24 mouse cellular contexts compared by ENCODE assay signal in the genomic region with DNA sequence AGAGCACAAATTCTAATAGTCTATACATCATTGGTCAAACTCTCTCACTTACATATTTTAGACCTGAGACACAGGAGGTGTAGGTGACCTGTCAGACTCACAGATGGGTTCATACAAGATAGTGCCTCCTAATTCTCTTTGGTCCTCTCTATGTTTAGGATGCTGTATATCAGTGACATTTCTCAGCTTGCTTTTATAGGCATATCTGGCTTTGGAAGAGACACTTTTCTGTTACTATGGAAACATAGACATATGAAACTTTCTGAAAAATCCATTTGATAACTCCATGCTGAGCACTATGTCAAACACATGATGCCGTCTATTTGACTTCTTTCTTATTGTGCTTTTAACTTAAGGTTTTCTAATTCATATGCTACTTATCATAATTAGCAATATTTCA. TPM values are rescaled to one million over a fixed set of nuclear protein-coding genes. Genes with fewer than 3 reads are reported as not detected.
DNase-seq lines count a peak whose midpoint lies in the region; ATAC-seq and TF ChIP-seq lines count a peak whose summit lies in the region.
"Had no signal": no experiment of that assay in that cellular context is flagged by ENCODE, and none has a peak within 500 bp of the region (broad histone marks: within the 10 kb centered on the region; RNA-seq: fewer than 3 reads in every experiment).

No protein-coding gene starts in this region.

- no peak overlapping the region for H3K4me2 ChIP-seq in forebrain, postnatal 0 days (ENCODE audit: low read depth)
- H3K4me2 ChIP-seq in forebrain, embryonic 11.5 days (ENCODE audit: low read depth, low read length, severe bottlenecking), result no peak overlapping the region
- no peak overlapping the region for H3K4me2 ChIP-seq in midbrain, embryonic 16.5 days (ENCODE audit: low read length)
- H3K4me2 ChIP-seq in midbrain, postnatal 0 days (ENCODE audit: low read depth, low read length, poor library complexity, severe bottlenecking), result no peak overlapping the region

- TF ChIP-seq CTCF in forebrain, postnatal 0 days (IDR thresholded peaks at IDR 0.05; ENCODE audit: low read depth), result no peak
- TF ChIP-seq CTCF in midbrain, postnatal 0 days (IDR thresholded peaks at IDR 0.05), result no peak

- no peaks in the 10 kb centered on the region for H3K36me3 ChIP-seq in forebrain, postnatal 0 days (ENCODE audit: insufficient read depth)
- no peaks in the 10 kb centered on the region for H3K36me3 ChIP-seq in forebrain, embryonic 11.5 days (ENCODE audit: control insufficient read depth, insufficient read depth, low read length)
- no peaks in the 10 kb centered on the region for H3K36me3 ChIP-seq in midbrain, embryonic 16.5 days (ENCODE audit: control insufficient read depth, insufficient read depth, low read length)
- H3K36me3 ChIP-seq in midbrain, postnatal 0 days (ENCODE audit: insufficient read depth, low read length), result no peaks in the 10 kb centered on the region
- H3K36me3 ChIP-seq: G1E had no signal

- H3K27me3 ChIP-seq in forebrain, postnatal 0 days (ENCODE audit: insufficient read depth, low read length), result no peaks in the 10 kb centered on the region
- H3K27me3 ChIP-seq in forebrain, embryonic 11.5 days (ENCODE audit: control insufficient read depth, insufficient read depth, low read length), result no peaks in the 10 kb centered on the region
- H3K27me3 ChIP-seq in midbrain, embryonic 16.5 days (ENCODE audit: control insufficient read depth, insufficient read depth, low read depth, low read length), result no peaks in the 10 kb centered on the region
- no peaks in the 10 kb centered on the region for H3K27me3 ChIP-seq in midbrain, postnatal 0 days (ENCODE audit: insufficient read depth, low read length)
- H3K27me3 ChIP-seq: CH12.LX had no signal

- peak; percentile 16 for DNase-seq in forebrain, postnatal 0 days
- DNase-seq in forebrain, embryonic 11.5 days (ENCODE audit: low spot score), result no peak
- DNase-seq in midbrain, postnatal 0 days (ENCODE audit: low spot score), result no peak
- DNase-seq: adrenal gland, adult 2 months; adrenal gland, adult 8-10 months; adrenal gland, postnatal 10 days; adrenal gland, postnatal 14 days; adrenal gland, postnatal 25 days; adrenal gland, postnatal 36 days; B cell, adult 2 months; cerebellum, adult 11 months; cerebellum, adult 11-12 months; cerebellum, adult 18-20 months had no signal

- peak; percentile 77 for ATAC-seq in forebrain, postnatal 0 days
- no peak for ATAC-seq in forebrain, embryonic 11.5 days (replicated peaks; ENCODE audit: low FRiP score)
- peak; percentile 76; the same call in 1 of the 2 replicates for ATAC-seq in midbrain, embryonic 16.5 days
- no peak for ATAC-seq in midbrain, postnatal 0 days (ENCODE audit: low FRiP score)
- ATAC-seq: activated CD4-positive, CD25-positive, alpha-beta regulatory T cell, adult 4 months; CD4-positive, CD25-positive, alpha-beta regulatory T cell, adult 4 months; Patski had no signal

- no peak overlapping the region for H3K27ac ChIP-seq in forebrain, postnatal 0 days (ENCODE audit: low read depth, low read length)
- no peak overlapping the region for H3K27ac ChIP-seq in forebrain, embryonic 11.5 days (ENCODE audit: low read depth, low read length)
- H3K27ac ChIP-seq in midbrain, embryonic 16.5 days (ENCODE audit: low read length), result no peak overlapping the region
- H3K27ac ChIP-seq in midbrain, postnatal 0 days (ENCODE audit: low read depth, low read length), result no peak overlapping the region

- no peak overlapping the region for H3K9ac ChIP-seq in forebrain, postnatal 0 days
- no peak overlapping the region for H3K9ac ChIP-seq in forebrain, embryonic 11.5 days (ENCODE audit: low read length)
- no peak overlapping the region for H3K9ac ChIP-seq in midbrain, embryonic 16.5 days (ENCODE audit: low read depth, low read length)
- H3K9ac ChIP-seq in midbrain, postnatal 0 days (replicated peaks; ENCODE audit: low read length, poor library complexity, severe bottlenecking), result no peak overlapping the region

- no peaks in the 10 kb centered on the region for H3K4me1 ChIP-seq in forebrain, postnatal 0 days (ENCODE audit: insufficient read depth)
- no peaks in the 10 kb centered on the region for H3K4me1 ChIP-seq in forebrain, embryonic 11.5 days (replicated peaks; ENCODE audit: control insufficient read depth, insufficient read depth, low read length)
- H3K4me1 ChIP-seq in midbrain, embryonic 16.5 days (ENCODE audit: control insufficient read depth, insufficient read depth, low read length), result no peaks in the 10 kb centered on the region
- no peaks in the 10 kb centered on the region for H3K4me1 ChIP-seq in midbrain, postnatal 0 days (ENCODE audit: insufficient read depth, low read length)

- no peak overlapping the region for H3K4me3 ChIP-seq in forebrain, postnatal 0 days (ENCODE audit: low read depth, low read length)
- no peak overlapping the region for H3K4me3 ChIP-seq in forebrain, embryonic 11.5 days (ENCODE audit: low read depth, low read length)
- H3K4me3 ChIP-seq in midbrain, embryonic 16.5 days (ENCODE audit: low read depth, low read length), result no peak overlapping the region
- H3K4me3 ChIP-seq in midbrain, postnatal 0 days (ENCODE audit: low read depth, low read length), result no peak overlapping the region

- 66% methylated on average over 1 of the region's 1 CpGs for WGBS in forebrain, postnatal 0 days
- WGBS in forebrain, embryonic 11.5 days, result 94% methylated on average over 1 of the region's 1 CpGs
- 73% methylated on average over 1 of the region's 1 CpGs for WGBS in midbrain, embryonic 16.5 days
- 52% methylated on average over 1 of the region's 1 CpGs for WGBS in midbrain, postnatal 0 days

- H3K9me3 ChIP-seq in forebrain, postnatal 0 days (ENCODE audit: low read length), result no peaks in the 10 kb centered on the region
- no peaks in the 10 kb centered on the region for H3K9me3 ChIP-seq in forebrain, embryonic 11.5 days (ENCODE audit: control insufficient read depth, low read length)
- H3K9me3 ChIP-seq in midbrain, embryonic 16.5 days (replicated peaks; ENCODE audit: control insufficient read depth, low read length, poor library complexity, severe bottlenecking), result no peaks in the 10 kb centered on the region
- H3K9me3 ChIP-seq in midbrain, postnatal 0 days (ENCODE audit: low read length), result no peaks in the 10 kb centered on the region
- H3K9me3 ChIP-seq: G1E had no signal

RNA-seq across cellular contexts. Expression of gene Toporsl, which starts 32.2 kb away (rescaled TPM):
- total RNA-seq in forebrain, postnatal 0 days (2014; rRNA removed), result not detected in 2 replicates
- polyA plus RNA-seq in forebrain, postnatal 0 days (2015; fragmentation: Nextera tagmentation; extraction: Ambion mirVana), result 0.05 TPM in 1 of 2 replicates, not detected in the other
- 0.07 TPM in 1 of 2 replicates, not detected in the other for polyA plus RNA-seq in forebrain, embryonic 11.5 days (2014; fragmentation: Nextera tagmentation; extraction: Ambion mirVana)
- not detected in 2 replicates for polyA plus RNA-seq in midbrain, embryonic 16.5 days (2015; fragmentation: Nextera tagmentation; extraction: Ambion mirVana)
- not detected in 2 replicates for total RNA-seq in midbrain, postnatal 0 days (2014; rRNA removed)
- polyA plus RNA-seq in midbrain, postnatal 0 days (2015; fragmentation: Nextera tagmentation; extraction: Ambion mirVana), result not detected in 2 replicates
- total RNA-seq: adrenal gland, adult 18-20 months; adrenal gland, adult 2 months; adrenal gland, adult 8-10 months; adrenal gland, postnatal 10 days; adrenal gland, postnatal 14 days; adrenal gland, postnatal 25 days; adrenal gland, postnatal 36 days; adrenal gland, postnatal 4 days; MEL had no signal
- polyA plus RNA-seq: activated CD4-positive, CD25-positive, alpha-beta regulatory T cell, adult 4 months; adrenal gland, adult 2 months; brain, embryonic 14.5 days; C2C12; CD4-positive, CD25-positive, alpha-beta regulatory T cell, adult 4 months; G1E; Patski had no signal

Comparison
In these comparisons a context has a peak if more than half of its experiments do, and no peak if none do; other contexts are left out.
1. ATAC-seq: peak in forebrain, postnatal 0 days (single experiment) and midbrain, embryonic 16.5 days (single experiment); none in forebrain, embryonic 11.5 days (single experiment) and midbrain, postnatal 0 days (single experiment).